Mouse (Mus musculus): ENCODE data around the gene Hgfac.

GRCm38 (mm10) chr5:35001144-35001543 is 40.2 kb upstream of the Hgfac start:
- TF ChIP-seq CTCF (IDR thresholded peaks at IDR 0.05; ENCODE audit: control insufficient read depth, insufficient read depth, low read length) (no peak), POLR2A (IDR thresholded peaks at IDR 0.05; ENCODE audit: borderline replicate concordance, control insufficient read depth, low read depth, low read length) (no peak)

All from bone marrow, adult 2 months (tissue).